Mouse (Mus musculus) brown adipose tissue, adult 24 weeks (tissue): ENCODE measurements around the gene Dhx58. TPM values are rescaled to one million over a fixed set of nuclear protein-coding genes. Genes with fewer than 3 reads are reported as not detected.

Source experiments
- H3K27ac ChIP-seq: fragments of 200-500 bp; replicated peaks from 2 replicates; pipeline ENCODE4 v1.5.1; 2012; ENCODE audit warnings: low read depth, mild to moderate bottlenecking, low read length
- H3K4me1 ChIP-seq: fragments of 200-500 bp; 2 replicates; pipeline ENCODE4 v1.6.1; 2012; ENCODE audit warnings: low read length, mixed read lengths; ENCODE audit not compliant: control insufficient read depth, insufficient read depth, insufficient read length
- H3K4me3 ChIP-seq: fragments of 200-500 bp; 2 replicates; pipeline ENCODE4 v1.5.1; 2012; ENCODE audit warnings: low read depth, mild to moderate bottlenecking, low read length, moderate library complexity; ENCODE audit not compliant: insufficient read depth
- polyA plus RNA-seq: library from polyadenylated mRNA; stranded (reverse); fragments of >200 nt; gene quantifications from 2 replicates; pipeline ENCODE4 v1.2.4, GENCODE M21; 2012; ENCODE audit not compliant: missing spikeins, insufficient read depth, insufficient read length

Dhx58 gene
- polyA plus RNA-seq, 1 experiment = 6.4 TPM

- Histone ChIP-seq H3K27ac (no peak overlapping the region), H3K4me3 (no peak overlapping the region)
Observed at GRCm38 (mm10) chr11:100700710-100701109, 3.4 kb downstream of the Dhx58 start.

GRCm38 (mm10) chr11:100697921-100698320, 6.2 kb downstream of the Dhx58 start:
- Histone ChIP-seq H3K4me1 (no peaks in the 10 kb centered on the region), H3K4me3 (no peak overlapping the region), H3K27ac (no peak overlapping the region)

More at GRCm38 (mm10) chr11:100700710-100701109, 3.4 kb downstream of the Dhx58 start:
- H3K4me1 ChIP-seq = peaks cover 5% of the 10 kb centered on the region

- Histone ChIP-seq H3K4me1 (no peaks in the 10 kb centered on the region), H3K27ac (no peak overlapping the region), H3K4me3 (no peak overlapping the region)
Observed at GRCm38 (mm10) chr11:100694926-100695325, 9.1 kb downstream of the Dhx58 start.

- no peaks in the 10 kb centered on the region for H3K4me1 ChIP-seq
- no peak overlapping the region for H3K4me3 ChIP-seq
- H3K27ac ChIP-seq = no peak overlapping the region
Observed at GRCm38 (mm10) chr11:100693154-100693553, 10.9 kb downstream of the Dhx58 start.

- H3K4me3 ChIP-seq = no peak within 1 kb of the TSS
- H3K4me1 ChIP-seq = no peaks in the 10 kb centered on the region
- no peak within 1 kb of the TSS for H3K27ac ChIP-seq
Observed at GRCm38 (mm10) chr11:100692164-100692616, 11.9 kb downstream of the Dhx58 start, which contains the start of gene Zfp385c. TSS of gene Zfp385c (minus strand) at chr11:100692455.

GRCm38 (mm10) chr11:100690389-100690788, 13.7 kb downstream of the Dhx58 start:
- H3K4me1 ChIP-seq = no peaks in the 10 kb centered on the region
- no peak overlapping the region for H3K27ac ChIP-seq
- H3K4me3 ChIP-seq = no peak overlapping the region

GRCm38 (mm10) chr11:100688443-100688842, 15.6 kb downstream of the Dhx58 start:
- H3K27ac ChIP-seq = no peak overlapping the region

GRCm38 (mm10) chr11:100687265-100687664, 16.8 kb downstream of the Dhx58 start:
- no peak overlapping the region for H3K4me3 ChIP-seq
- H3K27ac ChIP-seq = no peak overlapping the region
- no peaks in the 10 kb centered on the region for H3K4me1 ChIP-seq

More at GRCm38 (mm10) chr11:100688443-100688842, 15.6 kb downstream of the Dhx58 start:
- H3K4me1 ChIP-seq = no peaks in the 10 kb centered on the region
- no peak overlapping the region for H3K4me3 ChIP-seq

- H3K4me3 ChIP-seq = no peak overlapping the region
- H3K4me1 ChIP-seq = no peaks in the 10 kb centered on the region
- H3K27ac ChIP-seq = no peak overlapping the region
Observed at GRCm38 (mm10) chr11:100685371-100685770, 18.7 kb downstream of the Dhx58 start.

GRCm38 (mm10) chr11:100684084-100684483, 20.0 kb downstream of the Dhx58 start:
- Histone ChIP-seq H3K27ac (no peak overlapping the region), H3K4me3 (no peak overlapping the region), H3K4me1 (no peaks in the 10 kb centered on the region)

GRCm38 (mm10) chr11:100682526-100682925, 21.5 kb downstream of the Dhx58 start:
- Histone ChIP-seq H3K4me1 (no peaks in the 10 kb centered on the region), H3K4me3 (no peak overlapping the region)

GRCm38 (mm10) chr11:100681826-100682225, 22.2 kb downstream of the Dhx58 start:
- H3K4me3 ChIP-seq = no peak overlapping the region
- H3K4me1 ChIP-seq = no peaks in the 10 kb centered on the region
- no peak overlapping the region for H3K27ac ChIP-seq

More at GRCm38 (mm10) chr11:100682526-100682925, 21.5 kb downstream of the Dhx58 start:
- H3K27ac ChIP-seq = no peak overlapping the region

- Histone ChIP-seq H3K27ac (no peak overlapping the region), H3K4me1 (no peaks in the 10 kb centered on the region), H3K4me3 (no peak overlapping the region)
Observed at GRCm38 (mm10) chr11:100677810-100678209, 26.3 kb downstream of the Dhx58 start.

- H3K27ac ChIP-seq = no peak overlapping the region
- no peaks in the 10 kb centered on the region for H3K4me1 ChIP-seq
- no peak overlapping the region; the same call in 1 of the 2 replicates for H3K4me3 ChIP-seq
Observed at GRCm38 (mm10) chr11:100673169-100673568, 30.9 kb downstream of the Dhx58 start.

- Histone ChIP-seq H3K27ac (no peak overlapping the region), H3K4me1 (no peaks in the 10 kb centered on the region), H3K4me3 (no peak overlapping the region)
Observed at GRCm38 (mm10) chr11:100671956-100672355, 32.1 kb downstream of the Dhx58 start.

- Histone ChIP-seq H3K4me1 (no peaks in the 10 kb centered on the region), H3K27ac (no peak overlapping the region), H3K4me3 (no peak overlapping the region)
Observed at GRCm38 (mm10) chr11:100671049-100671448, 33.0 kb downstream of the Dhx58 start.
